In the genomic region with DNA sequence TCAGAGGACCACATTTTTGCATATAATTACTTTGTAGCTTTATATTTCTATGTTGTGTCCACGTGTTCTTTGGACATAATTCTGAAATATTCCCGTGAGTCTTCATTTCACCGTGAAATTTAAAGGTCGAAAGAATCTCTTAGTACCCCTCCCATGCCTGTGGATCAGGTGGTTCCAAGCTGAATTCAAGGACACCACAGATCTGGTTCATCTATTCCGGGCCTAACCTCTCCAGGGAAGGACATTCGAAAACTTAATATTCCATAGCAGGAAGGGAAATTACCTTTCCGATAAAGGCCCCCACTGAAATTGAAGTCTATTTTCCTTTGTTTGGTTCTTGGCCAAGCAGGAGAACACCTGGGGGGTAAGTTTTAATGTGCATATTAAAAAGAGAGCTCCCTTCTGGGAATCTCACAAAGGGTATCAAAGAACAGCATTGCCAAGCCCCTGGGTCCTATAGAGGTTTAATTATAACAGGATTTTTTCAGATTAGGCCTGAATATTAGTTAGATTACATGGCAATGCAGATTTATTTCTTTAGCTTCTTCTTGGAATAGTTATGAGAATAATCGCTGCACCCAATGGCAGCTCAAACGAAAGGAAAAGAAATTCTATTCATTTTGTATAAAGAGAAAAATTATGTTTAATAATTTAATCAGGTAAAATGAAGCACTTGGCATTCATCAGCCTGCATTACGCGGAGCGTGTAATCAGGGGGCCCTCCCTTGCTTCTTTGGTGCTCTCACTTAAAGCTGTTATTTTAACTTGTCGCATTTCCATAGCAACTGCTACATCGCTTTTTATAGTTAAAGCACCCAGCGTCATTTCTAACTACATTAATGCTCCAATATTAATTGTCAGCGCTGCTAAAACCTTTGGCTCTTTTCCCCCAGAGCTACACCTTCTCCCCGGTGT, we compare ENCODE assay signal across 14 mouse cellular contexts. TPM values are rescaled to one million over a fixed set of nuclear protein-coding genes. Genes with fewer than 3 reads are reported as not detected.
DNase-seq lines count a peak whose midpoint lies in the region; ATAC-seq and TF ChIP-seq lines count a peak whose summit lies in the region.
"Had no signal": no experiment of that assay in that cellular context is flagged by ENCODE, and none has a peak within 500 bp of the region (broad histone marks: within the 10 kb centered on the region; RNA-seq: fewer than 3 reads in every experiment).

No protein-coding gene starts in this region.

- H3K9me3 ChIP-seq in forebrain, embryonic 13.5 days (replicated peaks), result no peaks in the 10 kb centered on the region

- H3K36me3 ChIP-seq in forebrain, embryonic 13.5 days (ENCODE audit: poor library complexity, severe bottlenecking), result no peaks in the 10 kb centered on the region

- ATAC-seq in forebrain, embryonic 13.5 days, result peak; percentile 80
- ATAC-seq: Patski had no signal

- DNase-seq in left cerebral cortex, adult 11 months (ENCODE audit: low spot score), result peak; percentile 47
- no peak for DNase-seq in left cerebral cortex, postnatal 4 days
- peak; percentile 44 to 48 for DNase-seq in left cerebral cortex, adult 9 months (ENCODE audit: low spot score in 2 of 2)
- DNase-seq in thymus, postnatal 25 days, result no peak
- no peak for DNase-seq in lung, postnatal 36 days
- DNase-seq: adrenal gland, postnatal 10 days; cerebellum, adult 18-20 months had no signal

- TF ChIP-seq POLR2A in olfactory bulb, adult 2 months (IDR thresholded peaks at IDR 0.05; ENCODE audit: insufficient read depth, low read depth, low read length), result no peak

- no peak overlapping the region for H3K9ac ChIP-seq in forebrain, embryonic 13.5 days

- intact Hi-C loops in left cerebral cortex, postnatal 4 days (cut with DNase I), result no loop called here

- H3K27ac ChIP-seq in forebrain, embryonic 13.5 days, result peak overlapping the region; percentile 76
- H3K27ac ChIP-seq in olfactory bulb, adult 2 months (ENCODE audit: insufficient read depth, low read depth, low read length), result peak overlapping the region; percentile 85

- 43% methylated on average over 17 of the region's 17 CpGs for WGBS in forebrain, embryonic 13.5 days
- WGBS in olfactory bulb, adult 2 months, result 41% methylated on average over 17 of the region's 17 CpGs

- H3K4me2 ChIP-seq in forebrain, embryonic 13.5 days, result no peak overlapping the region
- H3K4me2 ChIP-seq: heart, embryonic 11.5 days had no signal

- no peak for TF ChIP-seq CTCF in olfactory bulb, adult 2 months (IDR thresholded peaks at IDR 0.05; ENCODE audit: insufficient read depth, low read depth, low read length)

- peaks cover 16% of the 10 kb centered on the region for H3K4me1 ChIP-seq in forebrain, embryonic 13.5 days
- H3K4me1 ChIP-seq in olfactory bulb, adult 2 months (ENCODE audit: control insufficient read depth, insufficient read depth, low read length), result peaks cover 3% of the 10 kb centered on the region

- H3K27me3 ChIP-seq in forebrain, embryonic 13.5 days, result no peaks in the 10 kb centered on the region
- H3K27me3 ChIP-seq: Patski had no signal

- no peak overlapping the region for H3K4me3 ChIP-seq in forebrain, embryonic 13.5 days
- H3K4me3 ChIP-seq in olfactory bulb, adult 2 months (ENCODE audit: insufficient read depth, low read depth, low read length), result no peak overlapping the region
- H3K4me3 ChIP-seq: myocyte had no signal

RNA-seq across cellular contexts. Expression of gene Atp6ap1l, which starts 7.9 kb away (rescaled TPM):
- total RNA-seq in left cerebral cortex, postnatal 4 days (2021), result 1 to 10 TPM; 5.5 to 6.4 TPM
- polyA plus RNA-seq in forebrain, embryonic 13.5 days (2015; fragmentation: Nextera tagmentation; extraction: Ambion mirVana), result 1.5 and 2.6 TPM in 2 replicates
- polyA plus RNA-seq in olfactory bulb, adult 2 months (2012; ENCODE audit: insufficient read depth, insufficient read length, low replicate concordance, missing spikeins), result not detected in 2 replicates
- polyA plus RNA-seq: intestine, embryonic 14.5 days; large intestine, adult 2 months; myocyte; Patski had no signal

RNA-seq across cellular contexts. Expression of gene Rps23, which starts 9.7 kb away (rescaled TPM):
- total RNA-seq in left cerebral cortex, postnatal 4 days (2021), result 100 to 1,000 TPM; 321 to 367 TPM
- 174 and 219 TPM in 2 replicates for polyA plus RNA-seq in forebrain, embryonic 13.5 days (2015; fragmentation: Nextera tagmentation; extraction: Ambion mirVana)
- polyA plus RNA-seq in olfactory bulb, adult 2 months (2012; ENCODE audit: insufficient read depth, insufficient read length, low replicate concordance, missing spikeins), result 542 TPM in 1 of 2 replicates, not detected in the other

Comparison
In these comparisons a context has a peak if more than half of its experiments do, and no peak if none do; other contexts are left out.
1. DNase-seq: peak in left cerebral cortex, adult 11 months (single experiment) and left cerebral cortex, adult 9 months (2 of 2); none in left cerebral cortex, postnatal 4 days (single experiment), thymus, postnatal 25 days (single experiment) and lung, postnatal 36 days (single experiment).